Mouse (Mus musculus) adrenal gland, postnatal 0 days (tissue): ENCODE results near the gene Eml1. TPM values are rescaled to one million over a fixed set of nuclear protein-coding genes. Genes with fewer than 3 reads are reported as not detected.

Experiments used
- polyA plus RNA-seq: library from polyadenylated mRNA; unstranded; fragments of >200 nt; fragmentation: Nextera tagmentation; extraction: Ambion mirVana; gene quantifications from 2 replicates; pipeline ENCODE4 v1.2.1, GENCODE M21; 2015

The Eml1 gene
- 39.0 and 52.1 TPM in 2 replicates for polyA plus RNA-seq

GRCm38 (mm10) chr12:108370596-108371428 lies at the start of gene Eml1:
TSS of gene Eml1 (plus strand) at chr12:108370957.

GRCm38 (mm10) chr12:108333895-108334445 lies 36.8 kb upstream of the Eml1 start, which contains the start of gene Cyp46a1:
TSS of gene Cyp46a1 (plus strand) at chr12:108334381.

GRCm38 (mm10) chr12:108554120-108554841 lies 183.5 kb downstream of the Eml1 start, which contains the start of gene Evl:
TSS of gene Evl (plus strand) at chr12:108554720.

Other genes starting within 250 kb of the Eml1 start
- gene Setd3, start 191.6 kb upstream of the Eml1 start, polyA plus RNA-seq: 76.5 and 89.3 TPM in 2 replicates
- 2.2 and 2.4 TPM in 2 replicates for gene Ccnk, start 191.4 kb upstream of the Eml1 start, polyA plus RNA-seq
- 3.8 and 4.5 TPM in 2 replicates for gene Ccdc85c, start 95.5 kb upstream of the Eml1 start, polyA plus RNA-seq
- 0.47 and 0.65 TPM in 2 replicates for gene Hhipl1, start 64.7 kb upstream of the Eml1 start, polyA plus RNA-seq
- 3.8 and 4.1 TPM in 2 replicates for gene Cyp46a1, start 36.6 kb upstream of the Eml1 start, polyA plus RNA-seq
- 36.7 and 52.1 TPM in 2 replicates for gene Evl, start 183.8 kb downstream of the Eml1 start, polyA plus RNA-seq